Mouse (Mus musculus) neural tube, embryonic 14.5 days (tissue): ENCODE data around the gene Reps1. TPM values are rescaled to one million over a fixed set of nuclear protein-coding genes. Genes with fewer than 3 reads are reported as not detected.
A peak's percentile ranks its signal among the peaks of the same experiment; 100 is the strongest.
"Not testable (repeated sequence)": the region's sequence is repeated elsewhere in the genome, so short reads cannot be mapped to it uniquely, and the experiment has no call there.

Source experiments
- ATAC-seq: fragments of 200-750 bp; cut with Nextera tagmentation; 2 replicates; pipeline ENCODE4 v1.8.0; 2017; ENCODE audit warnings: low read depth, mild to moderate bottlenecking, moderate TSS enrichment, moderate library complexity
- H3K27ac ChIP-seq: fragments of 300-500 bp; sonication (generic); 2 replicates; pipeline ENCODE4 v1.5.1; 2014; ENCODE audit warnings: low read depth, mild to moderate bottlenecking, control low read depth, low read length, moderate library complexity, mixed read lengths
- H3K27me3 ChIP-seq: fragments of 300-500 bp; sonication (generic); 2 replicates; pipeline ENCODE4 v1.6.1; 2014; ENCODE audit warnings: low read length; ENCODE audit not compliant: control insufficient read depth, insufficient read depth
- H3K36me3 ChIP-seq: fragments of 300-500 bp; sonication (generic); 2 replicates; pipeline ENCODE4 v1.6.1; 2014; ENCODE audit warnings: low read length, mixed read lengths; ENCODE audit not compliant: control insufficient read depth, insufficient read depth
- H3K4me1 ChIP-seq: fragments of 300-500 bp; sonication (generic); 2 replicates; pipeline ENCODE4 v1.6.1; 2014; ENCODE audit warnings: low read length; ENCODE audit not compliant: control insufficient read depth, insufficient read depth
- H3K4me2 ChIP-seq: fragments of 300-500 bp; sonication (generic); 2 replicates; pipeline ENCODE4 v1.6.1; 2014; ENCODE audit warnings: mild to moderate bottlenecking, low read depth, low read length, control low read depth
- H3K4me3 ChIP-seq: fragments of 300-500 bp; sonication (generic); 2 replicates; pipeline ENCODE4 v1.5.1; 2014; ENCODE audit warnings: low read depth, low read length, control low read depth, mixed read lengths
- H3K9ac ChIP-seq: fragments of 300-500 bp; sonication (generic); replicated peaks from 2 replicates; pipeline ENCODE4 v1.6.1; 2014; ENCODE audit warnings: low read depth, mild to moderate bottlenecking, control low read depth, low read length, mixed read lengths
- H3K9me3 ChIP-seq: fragments of 300-500 bp; sonication (generic); 2 replicates; pipeline ENCODE4 v1.6.1; 2016; ENCODE audit warnings: low read length; ENCODE audit not compliant: control insufficient read depth
- WGBS: fragments of 180-500 bp; shearing (Covaris S2); extraction: QIAGEN DNeasy Blood & Tissue Kit; methylation state at CpG from one replicate; pipeline ENCODE4 v1.1.7; 2014; 5-methylcytosine and 5-hydroxymethylcytosine counted together
- polyA plus RNA-seq: library from polyadenylated mRNA; unstranded; fragments of >200 nt; fragmentation: Nextera tagmentation; extraction: Ambion mirVana; gene quantifications from 2 replicates; pipeline ENCODE4 v1.2.1, GENCODE M21; 2014

Reps1 gene
- polyA plus RNA-seq, 1 experiment from 2014 or later, result 27.0 TPM

GRCm38 (mm10) chr10:18107471-18107870, 51.8 kb downstream of the Reps1 start:
- no peak for ATAC-seq
- Histone ChIP-seq H3K4me3 (no peak overlapping the region), H3K27me3 (no peaks in the 10 kb centered on the region), H3K9ac (no peak overlapping the region), H3K27ac (no peak overlapping the region), H3K36me3 (peaks cover 5% of the 10 kb centered on the region; the same call in 1 of the 2 replicates), H3K4me2 (no peak overlapping the region), H3K9me3 (no peaks in the 10 kb centered on the region), H3K4me1 (no peaks in the 10 kb centered on the region)
- WGBS, result 73% methylated on average over 5 of the region's 5 CpGs

- H3K27me3 ChIP-seq, result no peaks in the 10 kb centered on the region
- H3K4me1 ChIP-seq, result no peaks in the 10 kb centered on the region
- no peak overlapping the region for H3K4me2 ChIP-seq
- no peak overlapping the region for H3K9ac ChIP-seq
- peaks cover 11% of the 10 kb centered on the region for H3K36me3 ChIP-seq
- no peak overlapping the region for H3K4me3 ChIP-seq
- ATAC-seq, result no peak
- no peaks in the 10 kb centered on the region for H3K9me3 ChIP-seq
- H3K27ac ChIP-seq, result no peak overlapping the region
These were observed 55.3 kb downstream of the Reps1 start for GRCm38 (mm10) chr10:18110940-18111339.

GRCm38 (mm10) chr10:18113473-18114093, 57.9 kb downstream of the Reps1 start:
- H3K9ac ChIP-seq, result no peak overlapping the region
- 74% methylated on average over 10 of the region's 10 CpGs for WGBS
- H3K27ac ChIP-seq, result no peak overlapping the region
- no peak for ATAC-seq
- no peaks in the 10 kb centered on the region for H3K9me3 ChIP-seq
- H3K27me3 ChIP-seq, result no peaks in the 10 kb centered on the region
- H3K4me2 ChIP-seq, result no peak overlapping the region
- peaks cover 19% of the 10 kb centered on the region for H3K36me3 ChIP-seq
- no peak overlapping the region for H3K4me3 ChIP-seq
- H3K4me1 ChIP-seq, result no peaks in the 10 kb centered on the region

GRCm38 (mm10) chr10:18118336-18118735, 62.7 kb downstream of the Reps1 start:
- Histone ChIP-seq H3K27me3 (no peaks in the 10 kb centered on the region), H3K4me2 (no peak overlapping the region), H3K4me1 (no peaks in the 10 kb centered on the region), H3K9me3 (no peaks in the 10 kb centered on the region), H3K9ac (no peak overlapping the region), H3K27ac (no peak overlapping the region), H3K36me3 (peaks cover 49% of the 10 kb centered on the region), H3K4me3 (no peak overlapping the region)
- ATAC-seq, result no peak
- WGBS, result 60% methylated on average over 8 of the region's 8 CpGs

GRCm38 (mm10) chr10:18130276-18130675, 74.6 kb downstream of the Reps1 start:
- ATAC-seq, result no peak
- no peaks in the 10 kb centered on the region; the same call in 1 of the 2 replicates for H3K36me3 ChIP-seq
- H3K4me2 ChIP-seq, result no peak overlapping the region
- no peaks in the 10 kb centered on the region for H3K9me3 ChIP-seq
- H3K4me1 ChIP-seq, result no peaks in the 10 kb centered on the region
- H3K9ac ChIP-seq, result no peak overlapping the region
- H3K27me3 ChIP-seq, result no peaks in the 10 kb centered on the region
- H3K27ac ChIP-seq, result no peak overlapping the region
- no peak overlapping the region for H3K4me3 ChIP-seq
- 96% methylated on average over 5 of the region's 5 CpGs for WGBS

GRCm38 (mm10) chr10:18131666-18132650, 76.3 kb downstream of the Reps1 start:
- no peak overlapping the region for H3K9ac ChIP-seq
- H3K27me3 ChIP-seq, result no peaks in the 10 kb centered on the region
- no peaks in the 10 kb centered on the region for H3K9me3 ChIP-seq
- H3K4me1 ChIP-seq, result no peaks in the 10 kb centered on the region
- no peak overlapping the region for H3K4me2 ChIP-seq
- ATAC-seq, result 0 out of 2 replicates have a peak, but pooled peaks have one; percentile 31
- WGBS, result 94% methylated on average over 10 of the region's 10 CpGs
- no peak overlapping the region for H3K27ac ChIP-seq
- no peaks in the 10 kb centered on the region for H3K36me3 ChIP-seq
- H3K4me3 ChIP-seq, result no peak overlapping the region

- not testable (repeated sequence) for H3K27me3 ChIP-seq, H3K27ac ChIP-seq, H3K4me2 ChIP-seq, H3K9ac ChIP-seq, H3K4me1 ChIP-seq, H3K9me3 ChIP-seq, H3K36me3 ChIP-seq
- peak overlapping the region; percentile 16; the same call in 1 of the 2 replicates for H3K4me3 ChIP-seq
- WGBS, result 62% methylated on average over 12 of the region's 26 CpGs
- ATAC-seq, result peak; percentile 62
These were observed 83.3 kb downstream of the Reps1 start for GRCm38 (mm10) chr10:18138853-18139503.

- no peak overlapping the region for H3K9ac ChIP-seq
- H3K27ac ChIP-seq, result no peak overlapping the region
- peak overlapping the region; percentile 23; the same call in 1 of the 2 replicates for H3K4me2 ChIP-seq
- no peaks in the 10 kb centered on the region for H3K4me1 ChIP-seq
- ATAC-seq, result peak; percentile 54; the same call in 1 of the 2 replicates
- H3K27me3 ChIP-seq, result no peaks in the 10 kb centered on the region
- H3K9me3 ChIP-seq, result no peaks in the 10 kb centered on the region
- H3K36me3 ChIP-seq, result no peaks in the 10 kb centered on the region
- WGBS, result 85% methylated on average over 5 of the region's 5 CpGs
- H3K4me3 ChIP-seq, result peak overlapping the region; percentile 16; the same call in 1 of the 2 replicates
These were observed 84.0 kb downstream of the Reps1 start for GRCm38 (mm10) chr10:18139615-18140014.
